Mouse (Mus musculus) heart, postnatal 10 days (tissue): Measurements from ENCODE around the gene Fmnl2. TPM values are rescaled to one million over a fixed set of nuclear protein-coding genes. Genes with fewer than 3 reads are reported as not detected.

Experiments used
- DNase-seq, 2 experiments: peaks; one replicate each; pipeline ENCODE4 v3.0.0; 2021
- intact Hi-C: fragments of 180-260 bp; cut with DNase I; formaldehyde crosslinking; loops from one replicate; pipeline ENCODE4 v1.15.1; 2025
- total RNA-seq, 2 experiments: library from RNA; stranded (reverse); gene quantifications; 2 replicates each; pipeline ENCODE4 v1.2.3; 2021

Gene Fmnl2
- total RNA-seq, result 1 to 10 TPM; 7.5 to 7.8 TPM

DNA sequence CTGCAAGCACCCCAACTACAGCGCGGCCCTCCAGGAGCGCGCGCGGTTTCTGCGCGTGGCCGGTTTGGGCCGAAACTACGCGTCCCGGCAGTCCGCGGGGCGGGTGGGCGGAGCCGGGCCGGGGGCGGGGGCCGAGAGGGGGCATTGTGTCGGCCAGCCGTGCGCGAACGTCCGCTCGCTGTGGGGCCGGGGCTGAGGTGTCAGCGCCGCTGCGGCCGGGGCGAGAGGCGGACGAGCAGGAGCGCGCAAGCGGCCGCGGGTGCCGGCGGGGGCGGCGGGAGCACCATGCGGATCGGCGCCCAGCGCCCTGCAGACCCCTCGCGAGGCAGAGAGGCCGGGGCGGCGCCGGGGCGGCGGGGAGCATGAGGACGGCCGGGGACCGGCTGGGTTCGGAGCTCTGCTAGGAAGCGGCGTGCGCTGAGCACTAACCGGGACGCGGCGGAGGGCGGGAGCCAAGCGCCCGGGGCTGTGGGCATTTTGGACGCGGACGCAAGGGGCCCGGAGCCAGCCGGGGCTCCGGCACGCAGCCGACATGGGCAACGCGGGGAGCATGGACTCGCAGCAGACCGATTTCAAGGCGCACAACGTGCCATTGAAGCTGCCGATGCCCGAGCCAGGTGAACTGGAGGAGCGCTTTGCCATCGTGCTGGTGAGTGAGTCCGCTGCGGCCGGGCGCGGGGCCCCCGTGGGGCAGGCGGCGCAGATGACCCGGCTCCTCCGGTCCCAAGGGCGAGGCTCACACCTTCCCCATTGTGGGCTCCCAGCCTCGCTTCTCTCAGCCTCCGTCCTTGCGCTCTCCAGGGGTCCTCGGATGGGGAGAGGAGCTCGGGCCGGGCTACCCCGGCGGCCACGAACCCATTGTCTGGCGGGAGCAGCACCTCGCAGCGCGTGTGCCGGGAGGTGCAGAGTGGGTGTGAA, at the start of gene Fmnl2:
Gene Fmnl2, plus strand, starts transcription at position 250 of the 918 bp plus-strand sequence.
- intact Hi-C loops, result loop anchor here (5.0 kb wide), 4 partner anchors 96 to 224 kb away; no protein-coding TSS in a partner anchor
- peak; percentile 85 to 86 for DNase-seq

DNA sequence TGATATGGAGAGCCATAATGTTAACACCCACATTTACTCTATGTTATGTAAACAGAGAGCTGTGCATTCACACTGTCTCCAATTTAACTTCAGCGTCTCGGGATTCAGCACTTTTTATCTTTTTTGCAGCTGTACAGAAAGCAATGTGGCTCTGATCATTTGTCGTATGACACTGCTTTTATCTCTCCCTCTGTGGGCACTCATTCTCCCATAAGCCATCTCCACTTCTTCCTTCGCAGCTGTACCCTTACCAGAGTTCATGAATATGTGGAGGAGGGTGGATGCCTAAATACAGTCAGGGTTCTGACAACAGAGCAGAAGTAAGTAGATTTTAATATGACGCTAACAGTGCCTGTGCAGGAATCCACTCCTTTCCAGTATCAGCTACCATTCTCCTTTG, 47.7 kb upstream of the Fmnl2 start:
- intact Hi-C loops, result no loop called here
- DNase-seq, result no peak

DNA sequence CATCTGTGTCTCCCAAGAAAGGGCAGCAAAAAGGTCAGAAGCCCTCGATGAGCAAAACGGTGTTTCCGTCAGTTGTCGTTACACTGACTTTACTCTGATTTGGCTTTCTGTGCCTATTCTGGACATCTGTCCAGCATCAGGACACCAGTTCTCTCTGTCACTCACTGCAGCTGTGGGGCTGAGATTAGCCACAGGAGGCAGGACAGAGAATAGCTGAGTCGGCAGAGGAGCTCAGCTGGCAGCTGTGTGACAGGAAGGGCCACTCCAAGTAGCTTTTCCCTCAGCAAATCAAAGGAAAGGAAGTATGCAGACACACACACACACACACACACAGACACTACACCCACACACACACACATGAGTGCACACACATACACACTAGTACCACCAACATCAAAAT, 46.0 kb upstream of the Fmnl2 start:
- DNase-seq, result peak; percentile 38 to 52
- intact Hi-C loops, result no loop called here

DNA sequence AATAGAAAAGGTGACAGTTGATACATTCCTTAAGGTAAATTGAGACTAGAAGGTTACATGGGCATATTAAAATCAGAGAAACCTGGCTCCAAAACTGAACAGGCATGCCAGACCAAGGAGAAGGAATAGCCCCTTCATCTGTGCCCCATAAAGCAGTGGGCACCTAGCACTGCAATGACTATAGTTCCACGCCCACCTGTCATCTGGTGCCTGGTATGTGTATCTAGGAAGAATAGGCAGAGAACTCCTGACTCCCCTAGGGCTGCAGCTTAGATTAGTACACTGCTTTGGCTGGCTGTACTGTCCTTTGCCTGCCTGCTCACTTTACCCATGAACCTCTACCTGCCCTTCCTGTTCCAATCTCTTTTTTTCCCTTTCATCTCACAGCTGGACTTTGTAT, 40.3 kb upstream of the Fmnl2 start:
- DNase-seq, result no peak
- intact Hi-C loops, result no loop called here

DNA sequence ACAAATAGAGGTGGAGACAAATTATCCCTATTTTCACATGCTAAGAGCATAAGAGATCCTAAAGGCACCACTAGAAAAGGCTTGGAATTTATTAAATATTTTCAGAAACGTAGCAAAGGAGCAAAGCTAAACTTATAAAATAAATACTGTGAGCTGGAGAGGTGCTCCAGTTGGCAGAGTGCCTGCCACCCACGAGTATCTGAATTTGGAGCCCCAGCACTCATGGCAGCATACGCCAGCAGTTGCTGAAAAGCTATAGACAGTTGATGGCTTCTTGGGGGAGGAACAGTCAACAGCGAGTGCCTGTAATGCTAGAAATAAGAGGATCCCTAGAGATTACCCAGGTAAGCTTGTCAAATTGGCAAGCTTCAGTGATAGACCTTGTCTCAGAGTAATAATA, 38.7 kb upstream of the Fmnl2 start:
- no peak for DNase-seq
- intact Hi-C loops, result no loop called here

DNA sequence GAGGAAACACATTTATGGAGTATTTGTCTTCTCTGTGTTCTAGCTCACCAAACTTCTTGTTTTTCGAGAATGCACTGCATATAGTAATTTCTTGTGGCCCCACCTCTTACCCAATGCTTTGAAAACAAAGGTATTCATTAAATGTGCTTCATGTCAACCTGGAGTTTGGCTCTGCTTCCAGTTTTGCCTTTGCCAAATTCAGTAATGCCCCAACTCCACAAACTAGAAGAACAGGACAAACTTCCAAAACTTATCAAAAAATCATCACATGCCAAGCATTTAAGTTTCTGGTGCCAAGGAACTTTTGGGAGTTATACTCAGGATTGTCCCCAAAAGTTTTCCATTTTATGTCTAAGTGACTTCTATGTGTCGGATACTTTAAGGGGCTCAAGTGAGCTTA, 35.4 kb upstream of the Fmnl2 start:
- intact Hi-C loops, result no loop called here
- no peak for DNase-seq

DNA sequence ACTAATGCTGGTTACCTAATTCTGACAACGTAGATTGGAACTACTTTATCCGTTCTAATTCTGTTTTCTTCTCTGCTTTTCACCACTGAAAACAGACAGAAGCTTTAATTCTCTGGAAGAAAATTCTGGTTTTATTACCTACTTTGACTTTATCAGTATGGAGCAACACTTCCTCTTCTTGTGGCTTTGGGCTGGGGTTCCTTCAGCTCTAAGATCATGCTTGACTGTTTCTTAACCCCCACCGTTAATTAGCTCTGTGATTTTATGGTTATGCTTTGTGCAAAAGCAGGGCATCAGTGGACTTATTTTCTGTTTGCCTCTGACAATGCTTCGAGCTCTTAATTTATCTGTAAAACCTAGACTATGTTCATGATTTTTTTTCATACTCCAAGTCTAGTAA, 29.6 kb upstream of the Fmnl2 start:
- intact Hi-C loops, result no loop called here
- no peak for DNase-seq

DNA sequence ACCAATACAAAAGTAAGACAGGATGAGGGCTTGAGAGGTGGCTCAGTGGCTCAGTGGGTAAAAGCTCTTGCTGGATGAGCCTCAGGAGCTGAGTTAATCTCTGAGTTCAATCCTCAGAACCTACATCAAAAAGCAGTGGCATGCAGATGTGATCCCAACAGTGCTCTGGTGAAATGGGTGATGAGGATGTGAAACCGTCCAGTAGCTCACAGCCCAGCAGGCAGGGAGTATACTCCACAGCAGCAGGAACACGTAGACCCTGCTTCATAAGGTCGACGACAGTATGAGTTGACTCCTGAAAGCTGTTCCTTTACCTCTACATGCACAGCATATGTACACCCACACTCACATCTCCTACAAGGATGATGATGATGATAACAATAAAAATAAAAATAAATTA, 27.1 kb upstream of the Fmnl2 start:
- DNase-seq, result no peak
- intact Hi-C loops, result no loop called here

DNA sequence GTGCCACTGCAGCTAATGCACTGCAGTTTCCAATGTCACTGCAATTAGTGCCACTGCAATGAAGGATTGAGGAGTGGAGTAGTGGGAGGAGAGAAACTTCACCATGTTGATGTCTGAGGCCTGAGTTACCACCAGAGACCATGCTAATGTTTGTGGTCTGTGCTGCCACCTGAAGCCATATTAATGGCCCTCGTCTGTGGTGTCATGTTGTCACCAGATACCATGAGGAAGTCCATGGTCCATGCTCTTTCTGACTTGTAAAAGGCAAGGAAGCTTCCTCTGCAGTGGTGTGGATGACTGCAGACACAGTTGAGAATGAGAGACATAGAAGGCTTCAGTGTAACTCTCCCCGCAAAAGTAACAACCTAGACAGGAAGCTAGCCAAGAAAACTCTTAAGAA, 26.1 kb upstream of the Fmnl2 start:
- no peak for DNase-seq
- intact Hi-C loops, result no loop called here

DNA sequence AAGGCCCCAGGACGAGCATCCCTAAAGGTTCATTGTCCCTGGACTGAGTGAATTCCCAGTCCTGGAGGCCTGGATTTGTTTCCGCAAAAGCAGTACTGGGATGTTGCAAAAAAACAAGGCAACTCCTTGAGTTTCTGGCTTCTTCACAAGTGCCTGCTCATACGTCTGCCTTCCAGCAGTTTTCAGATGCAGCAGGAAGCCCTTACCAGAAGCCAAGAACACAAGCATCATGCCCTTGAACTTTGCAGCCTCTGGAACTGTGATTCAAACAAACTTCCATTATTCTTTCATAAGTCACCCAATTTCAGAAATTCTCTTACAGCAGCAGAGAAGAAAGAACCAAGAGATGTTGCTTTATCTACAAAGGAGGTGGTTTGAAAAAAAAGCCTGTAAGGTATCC, 21.9 kb upstream of the Fmnl2 start:
- DNase-seq, result no peak
- intact Hi-C loops, result no loop called here

DNA sequence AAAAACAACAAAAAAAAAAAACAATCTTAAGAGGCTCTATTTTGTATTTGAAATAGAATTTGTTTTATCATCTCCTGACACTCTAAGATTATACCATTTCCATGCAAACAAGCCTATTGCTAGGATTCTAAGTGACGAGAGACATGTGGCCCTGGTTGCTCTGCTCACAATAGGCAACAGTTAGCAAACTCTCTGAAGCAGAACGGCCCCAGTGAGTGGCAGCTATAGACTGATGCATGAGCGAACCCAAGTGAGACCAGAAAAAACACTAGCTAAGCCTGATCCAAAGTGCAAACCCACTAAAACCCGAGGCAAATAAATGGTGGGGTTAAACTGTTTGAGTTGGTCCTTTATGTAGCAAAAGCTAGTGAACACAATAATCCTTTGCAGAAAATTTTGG, 18.6 kb upstream of the Fmnl2 start:
- intact Hi-C loops, result no loop called here

DNA sequence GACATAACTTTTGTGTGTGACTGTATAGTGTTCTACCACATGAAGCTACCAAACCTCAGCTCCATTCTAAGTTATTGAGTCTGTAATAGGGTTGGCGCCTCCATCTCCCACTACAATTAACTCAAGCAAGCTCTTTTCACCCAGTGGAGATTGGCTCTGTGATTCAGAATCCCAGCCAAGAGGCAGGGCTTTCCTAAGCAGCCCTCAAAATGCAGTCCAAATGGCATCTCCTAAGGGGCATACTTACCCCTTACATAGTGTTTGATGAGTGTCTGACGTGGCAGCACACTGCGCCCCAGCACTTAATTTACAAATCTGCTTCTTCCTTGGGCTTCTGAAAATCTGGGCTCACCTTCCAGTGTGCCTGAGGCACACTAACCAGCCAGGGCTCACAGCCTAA, 17.8 kb upstream of the Fmnl2 start:
- intact Hi-C loops, result no loop called here
- no peak for DNase-seq

More for the DNA sequence above, 18.6 kb upstream of the Fmnl2 start:
- DNase-seq, result no peak

DNA sequence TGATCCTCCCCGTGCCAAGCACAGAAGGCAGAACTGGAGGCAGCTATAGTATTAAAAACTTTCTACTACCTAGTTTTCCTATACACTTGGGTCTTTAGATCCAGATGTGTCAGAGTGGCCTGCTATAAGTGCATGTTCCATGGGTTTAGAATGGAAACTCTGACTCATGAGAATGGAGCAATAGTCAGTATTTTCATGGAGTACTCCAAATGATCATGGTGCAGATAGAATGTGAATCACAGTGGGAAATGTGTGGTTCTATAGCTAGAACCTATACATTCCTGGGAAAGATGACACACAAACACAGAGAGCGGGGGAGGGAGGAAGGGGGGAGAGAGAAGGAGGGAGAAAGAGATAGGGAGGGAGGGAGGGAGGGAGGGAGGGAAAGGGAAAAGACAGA, 13.8 kb upstream of the Fmnl2 start:
- no peak for DNase-seq

DNA sequence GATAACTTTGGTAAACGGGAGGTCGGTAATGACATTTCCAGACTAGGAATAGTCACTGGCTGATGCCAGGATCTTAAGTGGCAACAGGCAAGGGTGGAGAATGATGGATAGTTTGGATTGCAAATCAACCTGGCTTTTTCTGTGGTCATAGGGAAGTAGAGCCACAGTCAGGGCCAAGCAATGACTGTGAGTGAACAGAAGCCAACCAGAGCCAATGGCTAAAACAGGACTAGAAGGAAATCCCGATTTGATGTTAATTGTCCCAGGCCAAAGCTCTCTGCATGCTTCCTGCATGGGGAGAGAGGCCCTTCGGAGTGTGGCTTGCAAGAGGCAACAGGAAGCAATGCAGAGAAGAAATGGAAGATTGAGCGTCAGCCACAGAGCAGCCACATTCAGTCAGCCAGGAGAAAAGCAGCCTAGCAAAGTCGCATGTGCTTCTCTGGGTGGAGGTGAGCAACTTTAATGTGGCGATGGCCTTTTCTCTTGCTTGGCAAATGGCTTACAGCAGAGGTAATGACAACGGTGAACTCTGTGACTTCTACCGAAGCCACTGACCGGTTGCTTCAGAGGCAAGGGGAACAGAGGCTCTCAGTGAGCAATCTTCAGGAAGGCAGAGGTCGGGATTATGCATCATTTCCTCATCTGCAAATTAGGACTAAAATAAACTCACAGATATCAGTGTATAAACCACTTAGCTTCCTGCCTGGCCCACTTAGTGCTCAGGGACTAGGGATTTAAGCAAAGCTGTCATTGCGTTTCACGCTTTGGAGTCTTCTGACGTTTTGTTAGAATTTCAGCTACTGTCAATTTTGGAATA, 12.5 kb upstream of the Fmnl2 start:
- DNase-seq, result peak in 1 of 2 experiments; percentile 6

More for the DNA sequence above, 13.8 kb upstream of the Fmnl2 start:
- intact Hi-C loops, result no loop called here

DNA sequence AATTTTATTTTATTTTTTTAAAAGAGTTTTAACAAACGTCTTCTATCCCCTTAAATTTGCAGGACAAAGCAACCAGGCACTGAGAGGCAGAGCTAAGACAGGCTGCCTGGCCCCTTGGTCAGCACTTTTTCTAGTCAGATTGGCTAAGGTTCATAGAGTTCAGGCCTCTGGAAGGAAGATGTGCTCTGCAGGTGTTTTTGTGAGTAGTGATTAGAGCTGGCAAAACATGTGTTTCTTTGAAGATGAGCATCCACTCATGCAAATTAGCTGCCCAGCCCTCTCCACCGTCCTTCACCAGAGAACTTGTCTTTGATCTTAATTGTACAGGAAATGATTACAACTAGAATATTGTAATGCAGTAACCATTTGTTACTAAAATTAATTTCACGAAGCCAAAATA, 11.2 kb upstream of the Fmnl2 start:
- intact Hi-C loops, result no loop called here
- no peak for DNase-seq

More for the DNA sequence above, 12.5 kb upstream of the Fmnl2 start:
- intact Hi-C loops, result no loop called here

DNA sequence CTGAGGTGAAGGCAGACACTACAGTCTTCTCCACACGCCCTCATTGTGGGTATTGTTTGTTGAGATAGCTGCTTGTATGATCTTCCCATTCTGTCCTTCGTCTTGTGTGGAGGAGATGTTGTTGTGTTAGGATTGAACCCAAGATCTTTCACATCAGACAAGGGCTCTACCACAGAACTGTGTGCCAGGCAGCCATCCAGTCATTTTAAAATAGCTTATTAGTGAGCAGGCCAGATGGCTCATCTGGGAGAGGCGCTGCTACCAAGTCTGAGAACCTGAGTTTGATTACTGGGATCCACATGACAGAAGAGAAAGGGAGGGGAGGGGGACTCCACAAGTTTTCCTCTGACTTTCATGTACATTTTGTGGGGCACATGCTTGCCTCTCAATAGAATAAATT, 8.6 kb upstream of the Fmnl2 start:
- DNase-seq, result no peak
- intact Hi-C loops, result no loop called here

DNA sequence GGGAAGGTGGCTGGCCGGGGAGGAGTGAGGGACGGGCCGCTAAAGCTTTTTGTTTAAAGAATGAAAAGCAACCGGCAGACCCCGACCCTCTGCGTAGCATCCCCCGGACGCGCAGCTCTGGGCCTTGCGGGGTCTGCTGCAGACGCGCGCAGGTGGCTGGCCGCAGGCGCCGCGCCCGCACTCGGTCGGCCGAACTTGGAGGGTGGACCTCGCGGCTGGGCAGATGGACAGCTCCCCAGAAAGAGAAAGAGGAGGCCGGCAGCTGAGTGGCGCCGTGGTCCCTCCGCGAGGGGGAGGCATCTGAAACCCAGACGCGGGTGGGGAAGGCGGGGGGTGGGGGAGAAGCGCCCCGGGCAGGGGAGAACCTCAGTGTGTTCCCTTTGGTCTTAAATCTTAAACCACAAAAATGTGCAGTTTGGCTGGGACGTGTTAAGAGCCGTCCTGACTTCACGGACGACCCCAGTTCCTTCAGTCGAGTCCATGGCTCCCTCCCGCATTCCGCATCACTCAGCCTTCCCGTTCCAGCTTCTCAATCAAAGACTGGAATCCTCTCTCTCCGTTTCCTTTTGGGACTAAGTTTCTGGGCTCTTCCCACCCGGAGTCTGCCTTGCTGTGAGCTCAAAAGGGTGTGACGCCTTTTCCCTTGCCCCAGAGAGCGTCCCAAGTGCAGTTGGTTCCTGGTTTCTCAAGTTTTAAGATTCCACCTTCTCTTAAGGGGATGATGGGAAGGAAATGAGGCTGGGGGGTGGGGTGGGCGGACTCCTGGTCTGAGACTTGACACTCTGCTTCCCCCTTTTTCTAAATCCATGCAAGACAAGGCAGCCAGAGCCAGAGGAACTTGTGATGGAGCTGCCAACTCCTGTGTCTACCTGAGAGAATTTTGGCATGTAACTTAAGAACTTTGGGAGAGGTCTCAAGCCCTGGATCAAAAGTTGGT, 1.1 kb downstream of the Fmnl2 start:
- DNase-seq, result peak; percentile 56 to 57
- intact Hi-C loops, result loop anchor here (5.0 kb wide), 4 partner anchors 96 to 224 kb away; no protein-coding TSS in a partner anchor

DNA sequence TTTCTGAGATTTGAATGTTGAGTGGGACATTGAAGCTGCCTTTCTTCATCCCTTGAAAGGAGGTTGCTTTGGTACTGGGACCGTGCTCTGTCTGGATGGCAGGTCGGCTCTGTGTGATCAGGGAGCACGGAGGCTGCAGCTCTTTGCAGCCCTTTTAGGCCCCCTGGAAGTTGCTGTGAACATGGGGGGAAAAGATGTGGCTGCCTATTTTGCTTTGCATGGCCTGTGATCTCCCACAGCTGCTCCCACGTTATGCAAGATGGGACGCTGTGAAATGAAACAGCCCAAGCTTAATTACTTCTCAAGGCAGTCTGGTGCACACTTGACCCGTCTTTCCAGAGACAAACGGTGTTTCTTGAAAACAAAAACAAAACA, 1.8 kb downstream of the Fmnl2 start:
- intact Hi-C loops, result loop anchor here (5.0 kb wide), 4 partner anchors 97 to 223 kb away; no protein-coding TSS in a partner anchor
- DNase-seq, result peak; percentile 8 to 16

DNA sequence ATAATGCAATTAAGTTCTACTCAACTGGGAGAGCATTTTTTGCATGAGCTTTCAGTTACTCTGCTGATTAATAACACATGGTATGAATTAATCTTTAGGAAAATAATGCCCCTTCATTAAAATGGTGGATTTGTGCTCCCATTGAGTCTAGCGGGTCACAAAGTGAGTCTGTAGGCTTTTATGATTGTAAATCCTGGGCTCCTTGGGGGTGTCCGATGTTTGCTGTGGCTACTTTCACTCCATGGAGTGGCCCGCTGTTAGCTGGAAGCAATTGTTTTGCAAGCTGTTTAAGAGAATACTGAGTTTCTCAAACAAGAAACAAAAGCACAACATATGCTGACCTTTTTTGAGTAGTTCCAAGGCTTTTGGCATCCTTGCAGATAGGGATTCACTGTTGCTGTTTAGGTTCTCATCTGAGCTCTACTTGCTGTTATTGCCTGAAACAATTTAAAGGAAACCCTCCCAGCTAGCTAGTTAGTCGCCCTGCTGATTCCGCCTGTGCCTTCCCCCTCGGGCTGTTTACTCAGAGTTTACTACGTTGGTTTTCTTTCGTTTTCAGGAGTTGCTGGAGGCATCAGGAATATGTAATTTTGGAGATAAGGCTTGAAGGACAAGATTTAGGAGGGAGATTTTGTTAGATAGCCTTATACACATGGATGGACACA, 2.6 kb downstream of the Fmnl2 start:
- no peak for DNase-seq
- intact Hi-C loops, result no loop called here
